Mouse (Mus musculus): ENCODE results near the gene Adam15.

DNA sequence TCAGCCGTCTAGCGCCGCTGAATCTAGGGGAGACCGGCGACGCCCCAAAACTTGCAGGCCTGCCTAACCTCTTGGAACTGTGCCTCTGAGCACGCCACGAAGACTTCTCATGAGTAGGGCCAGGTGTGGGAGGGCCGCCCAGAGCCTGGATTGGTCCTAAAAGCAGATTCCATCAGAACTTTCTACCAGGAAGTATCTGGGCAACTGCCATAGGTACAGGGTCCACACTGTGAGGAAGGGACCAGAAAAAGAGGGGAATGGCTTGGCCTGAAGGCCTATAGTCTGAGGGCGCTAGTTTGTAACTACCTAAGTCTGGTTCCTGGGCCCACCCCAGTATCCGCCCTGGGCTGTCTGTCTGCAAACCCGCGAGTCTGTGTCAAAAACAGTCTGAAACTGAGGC lies 18.2 kb downstream of the Adam15 start:
- no peak for TF ChIP-seq CTCF (IDR thresholded peaks at IDR 0.05; ENCODE audit: borderline replicate concordance, extremely low read depth, insufficient read depth, insufficient read length)
- no peak for TF ChIP-seq POLR2A (IDR thresholded peaks at IDR 0.05; ENCODE audit: borderline replicate concordance, extremely low read depth, insufficient read depth, insufficient read length, poor library complexity, severe bottlenecking)

All from brain, embryonic 14.5 days (tissue).